ENCODE assay signal across 23 mouse cellular contexts in the genomic region with DNA sequence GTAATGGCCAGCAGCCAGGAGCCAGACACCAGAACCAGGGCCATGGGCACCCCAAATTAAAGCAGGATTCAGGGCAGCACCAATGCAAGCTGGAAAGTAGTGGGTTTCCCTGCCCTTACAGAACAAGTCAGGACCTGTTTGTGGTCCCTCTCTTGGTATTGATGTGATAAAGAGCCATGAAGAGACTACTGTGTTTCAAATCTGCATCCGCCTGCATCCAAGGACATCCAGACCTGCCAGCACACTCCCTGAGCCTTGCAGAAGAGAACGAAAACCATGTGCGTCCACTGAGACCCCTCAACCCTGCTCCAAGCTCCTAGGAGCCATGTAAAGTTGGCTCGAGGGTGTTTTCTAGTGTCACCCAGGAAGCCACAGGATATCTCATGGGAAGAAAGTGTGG. TPM values are rescaled to one million over a fixed set of nuclear protein-coding genes. Genes with fewer than 3 reads are reported as not detected.
"Had no signal": no experiment of that assay in that cellular context is flagged by ENCODE, and none has a peak within 500 bp of the region (broad histone marks: within the 10 kb centered on the region; RNA-seq: fewer than 3 reads in every experiment).

No protein-coding gene starts in this region.

- H3K27ac ChIP-seq: limb, embryonic 12.5 days; limb, embryonic 15.5 days; liver, embryonic 13.5 days; neural tube, embryonic 12.5 days; neural tube, embryonic 15.5 days; stomach, embryonic 15.5 days had no signal

- H3K4me3 ChIP-seq: limb, embryonic 12.5 days; limb, embryonic 15.5 days; liver, embryonic 13.5 days; neural tube, embryonic 12.5 days; neural tube, embryonic 15.5 days; stomach, embryonic 15.5 days had no signal

- H3K9me3 ChIP-seq: limb, embryonic 12.5 days; limb, embryonic 15.5 days; liver, embryonic 13.5 days; neural tube, embryonic 12.5 days; neural tube, embryonic 15.5 days; stomach, embryonic 15.5 days had no signal

- DNase-seq: kidney, adult 18-20 months; kidney, adult 9 months; liver, embryonic 13.5 days; lung, adult 2 months; lung, postnatal 14 days; lung, postnatal 4 days; midbrain, embryonic 14.5 days; retina, postnatal 1 day; right cerebral cortex, postnatal 25 days; spleen, adult 18-20 months; thymus, postnatal 25 days had no signal

- H3K4me1 ChIP-seq: limb, embryonic 12.5 days; limb, embryonic 15.5 days; liver, embryonic 13.5 days; stomach, embryonic 15.5 days had no signal

- H3K27me3 ChIP-seq: limb, embryonic 12.5 days; limb, embryonic 15.5 days; liver, embryonic 13.5 days; neural tube, embryonic 12.5 days; neural tube, embryonic 15.5 days; stomach, embryonic 15.5 days had no signal

- H3K36me3 ChIP-seq: limb, embryonic 12.5 days; limb, embryonic 15.5 days; liver, embryonic 13.5 days; neural tube, embryonic 12.5 days; neural tube, embryonic 15.5 days; stomach, embryonic 15.5 days had no signal

RNA-seq across cellular contexts. Expression of gene Nat8, which starts 16.3 kb away (rescaled TPM):
- total RNA-seq: megakaryocyte progenitor cell, adult 5-6 weeks; megakaryocyte-erythroid progenitor cell, adult 5-6 weeks had no signal
- polyA plus RNA-seq: limb, embryonic 12.5 days; liver, embryonic 13.5 days; lung, embryonic 16.5 days; midbrain, embryonic 11.5 days; midbrain, embryonic 14.5 days; neural tube, embryonic 12.5 days; neural tube, embryonic 15.5 days; thymus, postnatal 0 days had no signal

RNA-seq across cellular contexts. Expression of gene Nat8f2, which starts 20.8 kb away (rescaled TPM):
- total RNA-seq: megakaryocyte progenitor cell, adult 5-6 weeks; megakaryocyte-erythroid progenitor cell, adult 5-6 weeks had no signal
- polyA plus RNA-seq: intestine, embryonic 16.5 days; limb, embryonic 12.5 days; limb, embryonic 15.5 days; liver, embryonic 13.5 days; liver, embryonic 16.5 days; lung, embryonic 16.5 days; midbrain, embryonic 11.5 days; midbrain, embryonic 14.5 days; neural tube, embryonic 12.5 days; neural tube, embryonic 15.5 days had no signal

RNA-seq across cellular contexts. Expression of gene Nat8f5, which starts 27.4 kb away (rescaled TPM):
- total RNA-seq: megakaryocyte progenitor cell, adult 5-6 weeks; megakaryocyte-erythroid progenitor cell, adult 5-6 weeks had no signal
- polyA plus RNA-seq: limb, embryonic 12.5 days; limb, embryonic 15.5 days; liver, embryonic 13.5 days; liver, embryonic 16.5 days; lung, adult 2 months; lung, embryonic 16.5 days; midbrain, embryonic 11.5 days; midbrain, embryonic 14.5 days; neural tube, embryonic 12.5 days; stomach, embryonic 15.5 days; thymus, postnatal 0 days had no signal

RNA-seq across cellular contexts. Expression of gene Nat8f6, which starts 27.4 kb away (rescaled TPM):
- total RNA-seq: megakaryocyte progenitor cell, adult 5-6 weeks; megakaryocyte-erythroid progenitor cell, adult 5-6 weeks had no signal
- polyA plus RNA-seq: intestine, embryonic 16.5 days; limb, embryonic 12.5 days; limb, embryonic 15.5 days; liver, embryonic 13.5 days; liver, embryonic 16.5 days; lung, embryonic 16.5 days; midbrain, embryonic 11.5 days; midbrain, embryonic 14.5 days; neural tube, embryonic 12.5 days; neural tube, embryonic 15.5 days; stomach, embryonic 15.5 days; thymus, postnatal 0 days had no signal
